Mouse (Mus musculus) spleen, postnatal 36 days (tissue): Measurements from ENCODE around the gene Bach2.

Experiments
- DNase-seq, 2 experiments: peaks; one replicate each; pipeline ENCODE4 v3.0.0; 2022; ENCODE audit warnings: low spot score in 2 of 2, mixed read lengths in 1 of 2

Gene Bach2

GRCm38 (mm10) chr4:32293686-32294265 is 55.2 kb downstream of the Bach2 start:
- DNase-seq, result no peak

GRCm38 (mm10) chr4:32297071-32297671 is 58.6 kb downstream of the Bach2 start:
- no peak for DNase-seq

GRCm38 (mm10) chr4:32299221-32299620 is 60.6 kb downstream of the Bach2 start:
- DNase-seq, result no peak

- DNase-seq, result no peak
These were observed 61.4 kb downstream of the Bach2 start for GRCm38 (mm10) chr4:32299970-32300369.

- DNase-seq, result no peak
These were observed 64.1 kb downstream of the Bach2 start for GRCm38 (mm10) chr4:32302668-32303067.

- DNase-seq, result no peak
These were observed 64.5 kb downstream of the Bach2 start for GRCm38 (mm10) chr4:32303076-32303475.

GRCm38 (mm10) chr4:32303674-32304073 is 65.1 kb downstream of the Bach2 start:
- DNase-seq, result peak; percentile 36 to 37

- no peak for DNase-seq
These were observed 65.7 kb downstream of the Bach2 start for GRCm38 (mm10) chr4:32304221-32304703.

GRCm38 (mm10) chr4:32305036-32305615 is 66.5 kb downstream of the Bach2 start:
- DNase-seq, result no peak

- no peak for DNase-seq
These were observed 67.1 kb downstream of the Bach2 start for GRCm38 (mm10) chr4:32305683-32306082.

- DNase-seq, result no peak
These were observed 67.7 kb downstream of the Bach2 start for GRCm38 (mm10) chr4:32306169-32306792.

- DNase-seq, result no peak
These were observed 68.6 kb downstream of the Bach2 start for GRCm38 (mm10) chr4:32307215-32307614.

- DNase-seq, result no peak
These were observed 73.8 kb downstream of the Bach2 start for GRCm38 (mm10) chr4:32312171-32312946.

GRCm38 (mm10) chr4:32314919-32315318 is 76.3 kb downstream of the Bach2 start:
- DNase-seq, result no peak

- DNase-seq, result no peak
These were observed 80.0 kb downstream of the Bach2 start for GRCm38 (mm10) chr4:32318608-32319007.

- DNase-seq, result no peak
These were observed 80.7 kb downstream of the Bach2 start for GRCm38 (mm10) chr4:32319327-32319726.

GRCm38 (mm10) chr4:32320039-32320438 is 81.4 kb downstream of the Bach2 start:
- no peak for DNase-seq

- DNase-seq, result no peak
These were observed 85.5 kb downstream of the Bach2 start for GRCm38 (mm10) chr4:32324111-32324510.

GRCm38 (mm10) chr4:32324967-32325366 is 86.4 kb downstream of the Bach2 start:
- DNase-seq, result no peak

- DNase-seq, result no peak
These were observed 87.0 kb downstream of the Bach2 start for GRCm38 (mm10) chr4:32325596-32325995.

GRCm38 (mm10) chr4:32326279-32326678 is 87.7 kb downstream of the Bach2 start:
- no peak for DNase-seq

GRCm38 (mm10) chr4:32326860-32327259 is 88.3 kb downstream of the Bach2 start:
- DNase-seq, result no peak
